Mouse (Mus musculus) liver, adult 2 months (tissue): ENCODE measurements around the gene Irak3. TPM values are rescaled to one million over a fixed set of nuclear protein-coding genes. Genes with fewer than 3 reads are reported as not detected.

Experiments used
- DNase-seq: peaks from one replicate; pipeline ENCODE4 v3.0.0-alpha.2; 2011; ENCODE audit warnings: low read depth, low spot score; ENCODE audit errors: extremely low read depth
- H3K27ac ChIP-seq: fragments of 200-500 bp; replicated peaks from 2 replicates; pipeline ENCODE4 v1.5.1; 2012; ENCODE audit warnings: low read depth, mild to moderate bottlenecking, control low read depth, inconsistent platforms, low read length; ENCODE audit not compliant: insufficient read depth
- H3K27me3 ChIP-seq: fragments of 200-500 bp; 2 replicates; pipeline ENCODE4 v1.6.1; 2012; ENCODE audit warnings: mild to moderate bottlenecking, moderate library complexity, low read length, inconsistent platforms; ENCODE audit not compliant: control insufficient read depth, insufficient read depth
- H3K36me3 ChIP-seq: fragments of 200-500 bp; 2 replicates; pipeline ENCODE4 v1.6.1; 2012; ENCODE audit warnings: low read length, inconsistent platforms; ENCODE audit not compliant: control insufficient read depth, insufficient read depth
- H3K4me1 ChIP-seq: fragments of 200-500 bp; 2 replicates; pipeline ENCODE4 v1.6.1; 2011; ENCODE audit warnings: low read length; ENCODE audit not compliant: control insufficient read depth, insufficient read depth
- H3K4me3 ChIP-seq: fragments of 200-500 bp; 2 replicates; pipeline ENCODE4 v1.5.1; 2011; ENCODE audit warnings: low read depth, mild to moderate bottlenecking, control low read depth, low read length, moderate library complexity; ENCODE audit not compliant: insufficient read depth
- H3K79me2 ChIP-seq: fragments of 200-500 bp; 2 replicates; pipeline ENCODE4 v1.6.1; 2012; ENCODE audit warnings: inconsistent platforms, mild to moderate bottlenecking, low read length, moderate library complexity; ENCODE audit not compliant: control insufficient read depth, insufficient read depth
- H3K9ac ChIP-seq: fragments of 200-500 bp; 2 replicates; pipeline ENCODE4 v1.6.1; 2012; ENCODE audit warnings: low read depth, mild to moderate bottlenecking, control low read depth, inconsistent platforms, low read length
- CTCF ChIP-seq: fragments of 200-500 bp; IDR thresholded peaks from 2 replicates; pipeline ENCODE4 v1.5.1; 2011; ENCODE audit warnings: low read depth, low read length, control low read depth
- POLR2A ChIP-seq: fragments of 200-500 bp; IDR thresholded peaks from 2 replicates; pipeline ENCODE4 v1.6.1; 2011; ENCODE audit warnings: low read length, control low read depth; ENCODE audit not compliant: insufficient read depth; ENCODE audit errors: extremely low read depth
- WGBS: fragments of 180-500 bp; shearing (Covaris S2); methylation state at CpG from one replicate; pipeline ENCODE4 v1.1.7; 2018; 5-methylcytosine and 5-hydroxymethylcytosine counted together
- polyA plus RNA-seq: library from polyadenylated mRNA; depleted of rRNA; stranded (reverse); fragments of >200 nt; gene quantifications from 2 replicates; pipeline ENCODE4 v1.2.3, GENCODE M21; 2012
- total RNA-seq: library from RNA; depleted of rRNA; stranded (reverse); fragments of >200 nt; gene quantifications from 2 replicates; pipeline ENCODE4 v1.2.3, GENCODE M21; 2014

Gene Irak3
- total and polyA plus RNA-seq, 2 experiments: 0.49 to 1.1 TPM

DNA sequence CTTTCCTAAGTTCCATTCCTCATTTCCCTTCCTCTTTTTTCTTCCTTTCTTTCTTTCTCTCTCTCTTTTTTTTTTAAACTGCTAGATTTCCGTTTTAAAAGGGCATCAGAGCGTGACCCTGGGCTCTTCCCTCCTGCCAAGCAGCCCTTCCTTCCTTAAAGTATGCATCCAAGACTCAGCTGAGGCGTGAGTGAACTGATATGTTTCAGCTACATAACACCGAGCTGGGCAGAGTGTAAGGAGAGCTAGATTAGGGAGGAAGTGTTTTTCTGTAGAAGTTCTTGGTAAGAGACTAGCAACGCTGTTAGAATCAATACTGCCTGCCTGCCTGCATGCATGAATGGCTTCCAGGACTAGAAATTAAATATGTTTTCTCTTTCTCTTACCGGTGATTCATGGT is 12.1 kb downstream of the Irak3 start:
- Histone ChIP-seq H3K79me2 (no peaks in the 10 kb centered on the region), H3K9ac (no peak overlapping the region), H3K27me3 (no peaks in the 10 kb centered on the region), H3K4me3 (no peak overlapping the region), H3K27ac (no peak overlapping the region), H3K4me1 (no peaks in the 10 kb centered on the region), H3K36me3 (no peaks in the 10 kb centered on the region)
- 57% methylated on average over 6 of the region's 6 CpGs for WGBS
- no peak for TF ChIP-seq POLR2A
- no peak for TF ChIP-seq CTCF
- no peak for DNase-seq

DNA sequence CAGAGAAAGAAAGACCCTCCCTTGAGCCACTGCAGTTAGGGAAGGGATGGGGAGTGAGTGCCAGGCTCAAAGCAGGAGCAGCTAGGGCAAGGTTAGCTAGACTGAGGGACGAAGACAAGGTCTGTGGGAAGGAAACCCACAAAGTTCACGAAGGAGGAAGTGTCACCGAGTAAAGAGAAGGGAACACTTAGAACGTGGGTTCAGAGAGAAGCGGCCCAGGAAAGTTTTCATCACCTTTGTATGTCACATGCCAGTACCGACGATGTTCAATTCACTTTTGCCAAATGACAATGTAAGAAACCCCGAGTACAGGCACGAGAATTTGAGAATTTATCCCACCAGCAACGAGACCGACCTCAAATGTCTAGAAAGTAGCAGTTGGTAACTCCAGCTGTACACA is 12.7 kb downstream of the Irak3 start:
- Histone ChIP-seq H3K27me3 (no peaks in the 10 kb centered on the region), H3K4me3 (no peak overlapping the region), H3K36me3 (no peaks in the 10 kb centered on the region), H3K27ac (no peak overlapping the region), H3K9ac (no peak overlapping the region), H3K79me2 (no peaks in the 10 kb centered on the region), H3K4me1 (no peaks in the 10 kb centered on the region)
- TF ChIP-seq POLR2A: no peak
- TF ChIP-seq CTCF: no peak
- no peak for DNase-seq
- WGBS: 66% methylated on average over 11 of the region's 11 CpGs

DNA sequence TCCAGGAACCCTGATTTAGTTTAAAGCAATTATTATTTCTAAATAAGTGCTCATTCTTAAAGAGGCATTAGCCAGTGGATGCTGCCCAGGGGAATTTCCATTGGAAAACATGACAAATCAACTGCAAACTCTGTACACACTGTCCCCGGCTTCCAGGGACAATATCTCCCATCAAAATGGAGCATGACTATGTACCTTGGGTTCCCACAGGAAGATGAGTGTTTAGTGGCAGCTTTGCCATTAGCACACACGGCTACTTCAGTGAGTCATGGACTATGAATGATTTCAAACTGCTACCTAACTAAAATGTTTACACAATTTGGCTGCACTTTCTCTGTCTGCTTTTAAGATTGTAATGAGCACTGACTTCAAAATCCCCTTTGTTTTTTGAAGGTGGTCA is 13.4 kb downstream of the Irak3 start:
- H3K9ac ChIP-seq: no peak overlapping the region
- H3K27ac ChIP-seq: no peak overlapping the region
- no peaks in the 10 kb centered on the region for H3K36me3 ChIP-seq
- no peak for TF ChIP-seq POLR2A
- TF ChIP-seq CTCF: no peak
- no peaks in the 10 kb centered on the region for H3K4me1 ChIP-seq
- WGBS: 72% methylated on average over 2 of the region's 2 CpGs
- DNase-seq: no peak
- H3K27me3 ChIP-seq: no peaks in the 10 kb centered on the region
- H3K79me2 ChIP-seq: no peaks in the 10 kb centered on the region
- H3K4me3 ChIP-seq: no peak overlapping the region

DNA sequence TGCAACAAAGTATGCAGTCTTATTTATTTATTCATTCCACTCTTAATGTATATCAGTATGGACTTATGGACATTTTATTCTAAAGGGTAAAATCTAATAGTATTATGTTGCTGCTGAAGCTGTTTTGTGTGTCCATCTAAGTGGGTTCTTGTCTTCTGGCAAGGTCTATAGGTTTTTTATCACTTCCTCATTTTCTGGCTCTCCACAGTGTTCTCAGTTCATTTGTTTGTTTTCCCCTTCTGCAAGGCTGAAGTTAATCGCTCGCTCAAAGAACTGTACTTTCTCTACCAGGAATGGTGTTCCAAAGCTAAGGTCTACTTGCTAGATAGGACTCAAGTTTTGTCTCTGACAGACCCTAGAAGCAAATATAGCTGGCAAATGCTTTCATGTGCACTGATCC is 18.6 kb downstream of the Irak3 start:
- Histone ChIP-seq H3K4me3 (no peak overlapping the region), H3K27ac (no peak overlapping the region), H3K4me1 (no peaks in the 10 kb centered on the region), H3K36me3 (no peaks in the 10 kb centered on the region), H3K27me3 (no peaks in the 10 kb centered on the region), H3K79me2 (no peaks in the 10 kb centered on the region), H3K9ac (no peak overlapping the region)
- no peak for TF ChIP-seq CTCF
- TF ChIP-seq POLR2A: no peak
- no peak for DNase-seq
- 78% methylated on average over 2 of the region's 2 CpGs for WGBS

DNA sequence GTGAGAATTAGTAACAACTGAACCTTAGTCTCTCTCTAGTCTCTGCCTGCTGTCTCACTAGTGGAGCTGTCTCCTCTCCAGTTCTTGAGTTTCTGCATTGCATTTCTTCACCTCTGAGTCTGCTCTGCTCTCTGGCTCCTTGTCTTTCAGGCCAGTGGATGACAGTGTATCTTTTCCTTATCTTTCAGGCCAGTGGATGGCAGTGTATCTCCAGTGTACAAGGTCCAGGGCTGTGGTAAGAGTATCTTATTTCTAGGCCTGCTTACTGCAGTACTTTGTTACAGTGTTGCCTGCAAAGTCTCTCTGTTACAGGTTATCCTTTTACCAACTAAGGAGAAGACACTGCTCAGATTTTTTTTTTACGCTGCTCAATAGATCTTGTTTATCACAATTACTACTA is 19.0 kb downstream of the Irak3 start:
- Histone ChIP-seq H3K79me2 (no peaks in the 10 kb centered on the region), H3K36me3 (no peaks in the 10 kb centered on the region), H3K9ac (no peak overlapping the region), H3K4me1 (no peaks in the 10 kb centered on the region), H3K27ac (no peak overlapping the region), H3K27me3 (no peaks in the 10 kb centered on the region), H3K4me3 (no peak overlapping the region)
- TF ChIP-seq CTCF: no peak
- TF ChIP-seq POLR2A: no peak
- peak; percentile 9 for DNase-seq
- 96% methylated on average over 1 of the region's 1 CpGs for WGBS

DNA sequence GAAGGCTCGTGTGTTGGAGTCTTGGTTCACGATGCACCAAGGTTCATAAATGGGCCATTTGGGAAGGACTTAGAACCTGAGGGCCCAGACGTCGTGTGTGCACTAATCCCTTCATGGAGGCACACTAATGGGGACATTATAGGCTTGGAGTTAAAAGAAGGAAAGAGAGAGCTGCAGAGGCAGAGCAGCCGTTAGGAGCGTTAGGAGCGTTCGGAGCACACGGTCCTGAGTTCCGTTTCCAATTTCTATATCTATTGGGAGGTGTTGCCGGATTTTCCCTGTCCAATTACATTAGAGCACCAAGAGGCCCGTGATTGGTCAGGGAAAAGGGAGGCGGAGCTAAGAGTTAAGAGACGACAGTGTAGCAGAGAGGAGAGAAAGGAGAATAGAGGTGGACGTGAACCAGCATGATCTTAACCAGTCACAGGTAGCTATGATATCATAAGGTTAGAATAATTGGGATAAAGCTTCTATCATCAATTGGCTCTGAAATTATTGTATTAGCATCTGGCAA is 27.7 kb downstream of the Irak3 start:
- 87% methylated on average over 15 of the region's 15 CpGs for WGBS
- no peaks in the 10 kb centered on the region for H3K4me1 ChIP-seq
- H3K27me3 ChIP-seq: no peaks in the 10 kb centered on the region
- H3K4me3 ChIP-seq: no peak overlapping the region
- no peaks in the 10 kb centered on the region; the same call in 1 of the 2 replicates for H3K36me3 ChIP-seq
- no peak for DNase-seq
- no peak overlapping the region for H3K9ac ChIP-seq
- H3K79me2 ChIP-seq: no peaks in the 10 kb centered on the region
- TF ChIP-seq POLR2A (no peak), CTCF (no peak)
- H3K27ac ChIP-seq: no peak overlapping the region
